Mouse (Mus musculus) forebrain, embryonic 13.5 days (tissue): Measurements from ENCODE around the gene Atl3. TPM values are rescaled to one million over a fixed set of nuclear protein-coding genes. Genes with fewer than 3 reads are reported as not detected.

Experiments used
- ATAC-seq: fragments of 200-750 bp; cut with Nextera tagmentation; 2 replicates; pipeline ENCODE4 v1.8.0; 2017
- H3K27ac ChIP-seq: fragments of 300-500 bp; sonication (generic); 2 replicates; pipeline ENCODE4 v1.5.1; 2015; ENCODE audit warnings: inconsistent platforms, mild to moderate bottlenecking, moderate library complexity
- H3K27me3 ChIP-seq: fragments of 300-500 bp; sonication (generic); 2 replicates; pipeline ENCODE4 v1.6.1; 2015; ENCODE audit warnings: mild to moderate bottlenecking, inconsistent platforms
- H3K36me3 ChIP-seq: fragments of 300-500 bp; sonication (generic); 2 replicates; pipeline ENCODE4 v1.6.1; 2015; ENCODE audit warnings: mild to moderate bottlenecking, inconsistent platforms; ENCODE audit not compliant: poor library complexity, severe bottlenecking
- H3K4me1 ChIP-seq: fragments of 300-500 bp; sonication (generic); 2 replicates; pipeline ENCODE4 v1.6.1; 2015; ENCODE audit warnings: inconsistent platforms
- H3K4me2 ChIP-seq: fragments of 300-500 bp; sonication (generic); 2 replicates; pipeline ENCODE4 v1.6.1; 2015; ENCODE audit warnings: inconsistent platforms, mild to moderate bottlenecking, moderate library complexity
- H3K4me3 ChIP-seq: fragments of 300-500 bp; sonication (generic); 2 replicates; pipeline ENCODE4 v1.5.1; 2015; ENCODE audit warnings: mild to moderate bottlenecking, inconsistent platforms
- H3K9ac ChIP-seq: fragments of 300-500 bp; sonication (generic); 2 replicates; pipeline ENCODE4 v1.6.1; 2015; ENCODE audit warnings: mild to moderate bottlenecking, inconsistent platforms
- H3K9me3 ChIP-seq: fragments of 300-500 bp; sonication (generic); replicated peaks from 2 replicates; pipeline ENCODE4 v1.6.1; 2016; ENCODE audit warnings: inconsistent platforms
- WGBS: fragments of 180-500 bp; shearing (Covaris S2); methylation state at CpG from one replicate; pipeline ENCODE4 v1.1.7; 2015; 5-methylcytosine and 5-hydroxymethylcytosine counted together
- polyA plus RNA-seq: library from polyadenylated mRNA; unstranded; fragments of >200 nt; fragmentation: Nextera tagmentation; extraction: Ambion mirVana; gene quantifications from 2 replicates; pipeline ENCODE4 v1.2.1, GENCODE M21; 2015

Gene Atl3
- polyA plus RNA-seq, 1 experiment from 2014 or later, result 8.3 TPM

DNA sequence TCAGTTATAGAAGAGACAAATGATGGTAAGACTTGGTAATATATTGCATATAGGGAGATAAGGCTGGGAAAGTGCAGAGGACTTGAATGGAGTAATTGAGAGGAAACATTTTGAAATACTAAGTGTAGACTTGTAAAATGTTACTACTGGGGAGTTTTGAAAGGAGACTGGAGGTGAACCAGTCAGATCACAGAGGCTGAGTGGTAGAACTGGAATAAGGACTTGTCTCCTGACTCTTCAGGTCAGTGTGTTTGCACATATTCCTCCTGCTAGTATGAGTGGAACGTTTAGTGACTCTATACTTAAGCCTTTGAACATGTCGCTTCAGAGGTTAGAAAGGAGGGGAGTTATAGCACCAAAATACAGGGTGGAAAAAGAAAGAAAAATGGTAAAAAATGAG, 8.6 kb downstream of the Atl3 start:
- no peaks in the 10 kb centered on the region for H3K36me3 ChIP-seq
- no peaks in the 10 kb centered on the region for H3K4me1 ChIP-seq
- no peak overlapping the region for H3K9ac ChIP-seq
- no peaks in the 10 kb centered on the region for H3K27me3 ChIP-seq
- H3K9me3 ChIP-seq, result no peaks in the 10 kb centered on the region
- H3K4me2 ChIP-seq, result no peak overlapping the region
- no peak overlapping the region for H3K27ac ChIP-seq
- no peak overlapping the region for H3K4me3 ChIP-seq
- WGBS, result 87% methylated on average over 2 of the region's 2 CpGs
- ATAC-seq, result no peak

DNA sequence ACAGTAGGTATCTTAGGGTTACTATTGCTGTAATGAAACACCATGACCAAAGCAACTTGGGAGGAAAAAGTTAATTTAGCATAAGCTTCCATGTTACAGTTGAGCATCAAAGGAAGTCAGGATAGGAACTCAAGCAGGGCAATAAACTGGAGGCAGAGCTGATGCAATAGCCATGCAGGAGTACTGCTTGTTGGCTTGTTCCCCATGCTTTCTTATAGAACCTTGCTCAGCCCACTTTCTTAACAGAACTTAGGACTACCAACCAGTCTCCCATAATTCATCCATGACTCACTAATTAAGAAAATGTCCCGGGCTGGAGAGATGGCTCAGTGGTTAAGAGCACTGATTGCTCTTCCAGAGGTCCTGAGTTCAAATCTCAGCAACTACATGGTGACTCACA, 12.5 kb downstream of the Atl3 start:
- peaks cover 16% of the 10 kb centered on the region for H3K36me3 ChIP-seq
- ATAC-seq, result no peak
- H3K27ac ChIP-seq, result no peak overlapping the region
- H3K4me2 ChIP-seq, result no peak overlapping the region
- no peak overlapping the region for H3K4me3 ChIP-seq
- no peaks in the 10 kb centered on the region for H3K9me3 ChIP-seq
- H3K27me3 ChIP-seq, result no peaks in the 10 kb centered on the region
- WGBS, result 87% methylated on average over 1 of the region's 1 CpGs
- H3K9ac ChIP-seq, result no peak overlapping the region
- no peaks in the 10 kb centered on the region for H3K4me1 ChIP-seq

DNA sequence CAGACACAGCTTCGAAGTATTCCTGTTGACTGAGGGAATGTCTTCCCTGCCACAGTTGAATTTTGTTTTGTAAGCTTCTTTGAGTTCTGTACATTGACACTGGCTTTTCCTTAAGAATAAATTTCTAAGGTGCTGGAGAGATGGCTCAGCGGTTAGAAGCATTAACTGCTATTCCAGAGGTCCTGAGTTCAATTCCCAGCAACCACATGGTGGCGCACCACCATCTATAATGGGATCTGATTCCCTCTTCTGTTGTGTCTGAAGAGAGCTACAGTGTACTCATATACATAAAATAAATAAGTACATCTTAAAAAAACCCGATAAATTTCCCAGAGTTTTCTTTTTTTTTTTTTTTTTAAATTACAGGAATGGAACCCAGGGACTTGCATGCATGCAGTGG, 14.2 kb downstream of the Atl3 start:
- Histone ChIP-seq H3K4me1 (no peaks in the 10 kb centered on the region), H3K4me3 (no peak overlapping the region), H3K9ac (no peak overlapping the region), H3K27ac (no peak overlapping the region), H3K27me3 (no peaks in the 10 kb centered on the region), H3K36me3 (peaks cover 16% of the 10 kb centered on the region), H3K9me3 (no peaks in the 10 kb centered on the region), H3K4me2 (no peak overlapping the region)
- 75% methylated on average over 4 of the region's 4 CpGs for WGBS
- ATAC-seq, result no peak

DNA sequence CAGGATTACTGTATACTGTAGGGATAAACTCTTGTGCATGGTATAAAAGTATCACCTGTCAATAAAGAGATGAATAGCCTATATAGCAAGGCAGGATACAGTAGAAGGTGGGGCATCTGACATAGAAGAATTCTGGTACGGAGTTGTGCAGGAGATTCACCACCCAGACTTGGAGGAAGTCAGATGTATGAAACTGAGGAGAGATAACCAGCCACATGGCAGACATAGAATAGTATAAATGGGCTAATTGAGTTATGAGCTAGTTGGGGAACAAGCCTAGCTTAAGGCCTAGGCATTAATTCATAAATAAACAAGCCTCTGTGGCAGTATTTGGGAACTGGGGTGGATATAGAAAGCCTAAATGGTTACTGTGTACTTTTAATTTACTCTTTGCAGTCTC, 22.6 kb downstream of the Atl3 start:
- no peaks in the 10 kb centered on the region for H3K9me3 ChIP-seq
- 86% methylated on average over 1 of the region's 1 CpGs for WGBS
- peaks cover 33% of the 10 kb centered on the region for H3K36me3 ChIP-seq
- no peak overlapping the region for H3K9ac ChIP-seq
- H3K27me3 ChIP-seq, result no peaks in the 10 kb centered on the region
- 0 out of 2 replicates have a peak, but pooled peaks cover 4% of the 10 kb centered on the region for H3K4me1 ChIP-seq
- no peak overlapping the region for H3K27ac ChIP-seq
- no peak overlapping the region for H3K4me2 ChIP-seq
- H3K4me3 ChIP-seq, result no peak overlapping the region
- no peak for ATAC-seq

- no peak overlapping the region for H3K4me3 ChIP-seq
- WGBS, result 93% methylated on average over 3 of the region's 3 CpGs
- H3K9ac ChIP-seq, result no peak overlapping the region
- no peak overlapping the region for H3K27ac ChIP-seq
- peaks cover 59% of the 10 kb centered on the region for H3K36me3 ChIP-seq
- no peak overlapping the region for H3K4me2 ChIP-seq
- no peaks in the 10 kb centered on the region for H3K9me3 ChIP-seq
- no peaks in the 10 kb centered on the region for H3K27me3 ChIP-seq
- no peak for ATAC-seq
- 0 out of 2 replicates have a peak, but pooled peaks cover 4% of the 10 kb centered on the region for H3K4me1 ChIP-seq
Measured at GRCm38 (mm10) chr19:7521619-7522018, 27.8 kb downstream of the Atl3 start.

DNA sequence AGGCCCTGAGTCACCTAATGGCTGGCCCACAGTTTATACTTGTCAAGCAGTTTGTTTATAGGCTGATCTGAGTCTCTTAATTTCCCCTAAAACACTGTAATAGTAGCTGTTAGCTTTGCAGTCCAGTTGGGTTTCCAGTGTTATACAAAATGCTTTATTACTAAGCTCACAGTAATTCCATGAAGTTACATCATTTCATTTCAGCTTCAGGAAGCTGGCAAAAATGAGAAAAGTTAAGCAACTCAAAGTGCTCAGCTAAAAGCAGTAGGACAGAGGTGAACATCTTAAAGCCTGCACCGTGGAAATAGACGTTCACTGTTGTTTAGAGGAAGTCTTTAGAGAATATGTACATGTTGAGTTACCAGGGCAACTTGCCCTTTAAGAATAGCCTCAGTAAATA, 29.0 kb downstream of the Atl3 start:
- Histone ChIP-seq H3K36me3 (peaks cover 50% of the 10 kb centered on the region), H3K27me3 (no peaks in the 10 kb centered on the region), H3K27ac (no peak overlapping the region), H3K4me3 (no peak overlapping the region), H3K9ac (no peak overlapping the region), H3K9me3 (no peaks in the 10 kb centered on the region), H3K4me1 (0 out of 2 replicates have a peak, but pooled peaks cover 4% of the 10 kb centered on the region), H3K4me2 (no peak overlapping the region)
- WGBS, result 99% methylated on average over 2 of the region's 2 CpGs
- ATAC-seq, result no peak

- Histone ChIP-seq H3K27ac (no peak overlapping the region), H3K4me3 (no peak overlapping the region), H3K9me3 (no peaks in the 10 kb centered on the region), H3K4me2 (no peak overlapping the region), H3K36me3 (peaks cover 49% of the 10 kb centered on the region), H3K9ac (no peak overlapping the region), H3K27me3 (no peaks in the 10 kb centered on the region), H3K4me1 (0 out of 2 replicates have a peak, but pooled peaks cover 4% of the 10 kb centered on the region)
- WGBS, result 98% methylated on average over 1 of the region's 1 CpGs
- ATAC-seq, result no peak
Measured at GRCm38 (mm10) chr19:7523292-7523691, 29.5 kb downstream of the Atl3 start.

DNA sequence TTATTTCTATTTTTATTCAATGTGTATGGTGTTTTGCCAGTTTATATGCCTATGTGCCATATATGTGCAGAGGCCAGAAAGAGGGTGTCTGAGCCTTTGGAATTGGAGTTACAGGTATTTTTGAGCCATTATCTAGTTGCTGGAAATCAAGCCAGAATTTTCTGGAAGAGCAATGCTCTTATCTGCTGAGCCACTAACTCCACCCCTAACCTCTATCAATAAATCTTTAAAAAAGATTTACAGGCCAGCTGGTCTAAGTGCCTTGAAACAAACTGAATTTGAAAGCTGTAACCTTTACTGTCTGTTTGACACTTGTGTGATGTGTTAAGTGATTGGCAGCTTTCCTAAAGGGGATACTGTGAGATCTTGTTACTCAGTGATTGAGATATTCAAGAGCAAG, 29.9 kb downstream of the Atl3 start:
- Histone ChIP-seq H3K36me3 (peaks cover 45% of the 10 kb centered on the region), H3K9me3 (no peaks in the 10 kb centered on the region)
- ATAC-seq, result no peak

DNA sequence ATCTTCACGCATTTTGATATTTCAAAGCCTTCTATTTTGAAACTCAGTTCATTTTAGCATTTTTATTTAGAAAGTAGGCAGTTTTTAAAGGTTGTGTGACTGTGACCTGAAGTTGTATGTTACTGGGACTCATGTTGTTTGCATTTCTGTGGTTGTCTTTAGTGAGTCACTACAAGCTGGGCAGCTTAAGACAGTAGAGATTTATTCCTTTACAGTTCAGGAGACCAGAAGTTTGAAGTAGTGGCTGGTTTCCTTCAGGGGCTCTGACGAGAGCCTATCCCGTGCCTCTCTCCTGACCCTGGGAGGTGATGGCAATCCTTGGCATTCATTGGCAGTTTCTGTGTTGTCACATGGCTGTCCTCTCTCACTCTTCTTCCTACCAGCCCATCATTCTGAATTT, 31.0 kb downstream of the Atl3 start:
- Histone ChIP-seq H3K4me2 (no peak overlapping the region), H3K36me3 (peaks cover 36% of the 10 kb centered on the region), H3K27me3 (no peaks in the 10 kb centered on the region), H3K9ac (no peak overlapping the region), H3K4me3 (no peak overlapping the region), H3K27ac (no peak overlapping the region), H3K9me3 (no peaks in the 10 kb centered on the region), H3K4me1 (no peaks in the 10 kb centered on the region)
- WGBS, result 89% methylated on average over 3 of the region's 3 CpGs
- no peak for ATAC-seq

More for the DNA sequence above, 29.9 kb downstream of the Atl3 start:
- no peak overlapping the region for H3K9ac ChIP-seq
- H3K4me3 ChIP-seq, result no peak overlapping the region
- no peak overlapping the region for H3K27ac ChIP-seq
- H3K4me2 ChIP-seq, result no peak overlapping the region
- no peaks in the 10 kb centered on the region for H3K27me3 ChIP-seq
- H3K4me1 ChIP-seq, result 0 out of 2 replicates have a peak, but pooled peaks cover 4% of the 10 kb centered on the region

GRCm38 (mm10) chr19:7528639-7529428, 35.0 kb downstream of the Atl3 start:
- Histone ChIP-seq H3K4me2 (no peak overlapping the region), H3K4me3 (no peak overlapping the region), H3K27ac (no peak overlapping the region), H3K9ac (no peak overlapping the region), H3K36me3 (peaks cover 40% of the 10 kb centered on the region), H3K9me3 (no peaks in the 10 kb centered on the region), H3K27me3 (no peaks in the 10 kb centered on the region), H3K4me1 (no peaks in the 10 kb centered on the region; the same call in 1 of the 2 replicates)
- peak; percentile 77 for ATAC-seq
- 54% methylated on average over 7 of the region's 7 CpGs for WGBS

GRCm38 (mm10) chr19:7531906-7532305, 38.1 kb downstream of the Atl3 start:
- Histone ChIP-seq H3K9ac (no peak overlapping the region), H3K4me1 (no peaks in the 10 kb centered on the region; the same call in 1 of the 2 replicates), H3K27me3 (no peaks in the 10 kb centered on the region), H3K4me2 (no peak overlapping the region), H3K36me3 (peaks cover 38% of the 10 kb centered on the region), H3K27ac (no peak overlapping the region), H3K9me3 (no peaks in the 10 kb centered on the region), H3K4me3 (no peak overlapping the region)
- ATAC-seq, result no peak
- WGBS, result 87% methylated on average over 5 of the region's 5 CpGs

DNA sequence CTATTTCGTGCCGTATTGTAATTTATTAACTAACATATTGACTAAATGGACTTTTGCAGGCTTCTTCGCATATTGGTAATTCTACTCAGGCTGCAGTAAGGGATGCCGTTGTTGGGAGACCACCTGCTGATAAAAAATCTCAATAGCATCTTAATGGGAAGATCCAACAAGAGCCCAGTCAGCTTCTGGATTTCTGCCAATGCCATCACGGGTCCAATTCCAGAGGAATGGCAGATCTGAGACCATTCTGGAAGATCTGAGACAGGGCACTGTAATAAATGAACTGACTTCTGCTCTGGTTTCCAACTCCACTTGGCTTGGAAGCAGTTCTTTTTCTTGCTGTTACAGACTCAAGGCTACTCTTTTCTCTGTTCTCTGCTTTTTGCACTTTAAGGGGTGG, 40.1 kb downstream of the Atl3 start:
- Histone ChIP-seq H3K36me3 (peaks cover 38% of the 10 kb centered on the region), H3K4me1 (no peaks in the 10 kb centered on the region; the same call in 1 of the 2 replicates), H3K9ac (no peak overlapping the region), H3K9me3 (no peaks in the 10 kb centered on the region), H3K27me3 (no peaks in the 10 kb centered on the region), H3K4me3 (no peak overlapping the region), H3K4me2 (no peak overlapping the region), H3K27ac (no peak overlapping the region)
- no peak for ATAC-seq
- 53% methylated on average over 5 of the region's 5 CpGs for WGBS

GRCm38 (mm10) chr19:7548924-7549323, 55.1 kb downstream of the Atl3 start:
- no peak overlapping the region for H3K4me2 ChIP-seq
- H3K27ac ChIP-seq, result no peak overlapping the region
- no peak overlapping the region for H3K4me3 ChIP-seq
- H3K9me3 ChIP-seq, result no peaks in the 10 kb centered on the region
- 92% methylated on average over 3 of the region's 3 CpGs for WGBS
- ATAC-seq, result no peak
- H3K36me3 ChIP-seq, result no peaks in the 10 kb centered on the region
- no peak overlapping the region for H3K9ac ChIP-seq
- H3K27me3 ChIP-seq, result no peaks in the 10 kb centered on the region
- no peaks in the 10 kb centered on the region for H3K4me1 ChIP-seq
